Mouse (Mus musculus) CD8-positive naive resting alpha-beta T cell, adult 2 months (primary cell): Measurements from ENCODE around the gene Itsn1.
A peak's percentile ranks its signal among the peaks of the same experiment; 100 is the strongest.

ENCODE experiments used
- DNase-seq, 2 experiments: peaks; one replicate each; pipeline ENCODE4 v3.0.0; 2022; ENCODE audit warnings: low read depth in 2 of 2, low spot score in 2 of 2

The Itsn1 gene

GRCm38 (mm10) chr16:91936340-91937030, 207.4 kb downstream of the Itsn1 start:
- DNase-seq = peak; percentile 79 to 84

- DNase-seq = no peak
Measured at GRCm38 (mm10) chr16:91937281-91937680, 208.2 kb downstream of the Itsn1 start.

- DNase-seq = no peak
Measured at GRCm38 (mm10) chr16:91938141-91938540, 209.1 kb downstream of the Itsn1 start.

GRCm38 (mm10) chr16:91940726-91941125, 211.6 kb downstream of the Itsn1 start:
- no peak for DNase-seq

- DNase-seq = no peak
Measured at GRCm38 (mm10) chr16:91942201-91942600, 213.1 kb downstream of the Itsn1 start.

GRCm38 (mm10) chr16:91946261-91946660, 217.2 kb downstream of the Itsn1 start:
- DNase-seq = no peak

DNA sequence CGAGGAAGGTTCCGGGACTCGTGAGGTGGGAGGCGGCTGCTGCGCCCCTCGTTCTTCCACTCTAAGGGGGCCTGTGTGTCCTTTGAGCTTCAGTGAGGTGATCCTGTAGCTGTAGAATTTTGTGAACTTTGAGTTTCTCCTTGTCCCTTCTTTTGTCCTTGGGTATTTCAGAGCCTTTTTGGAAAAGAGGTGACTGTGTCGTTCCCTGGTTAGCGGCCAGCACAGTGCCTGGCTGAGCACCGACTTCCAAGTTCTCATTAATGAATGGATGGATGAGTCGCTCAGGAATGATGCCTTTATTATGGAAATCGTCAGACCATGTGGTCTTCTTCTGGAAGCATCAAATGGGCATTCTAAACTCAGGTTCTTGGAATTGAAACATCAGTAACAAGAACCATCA, 218.0 kb downstream of the Itsn1 start:
- DNase-seq = no peak

GRCm38 (mm10) chr16:91953967-91954366, 224.9 kb downstream of the Itsn1 start:
- DNase-seq = no peak

DNA sequence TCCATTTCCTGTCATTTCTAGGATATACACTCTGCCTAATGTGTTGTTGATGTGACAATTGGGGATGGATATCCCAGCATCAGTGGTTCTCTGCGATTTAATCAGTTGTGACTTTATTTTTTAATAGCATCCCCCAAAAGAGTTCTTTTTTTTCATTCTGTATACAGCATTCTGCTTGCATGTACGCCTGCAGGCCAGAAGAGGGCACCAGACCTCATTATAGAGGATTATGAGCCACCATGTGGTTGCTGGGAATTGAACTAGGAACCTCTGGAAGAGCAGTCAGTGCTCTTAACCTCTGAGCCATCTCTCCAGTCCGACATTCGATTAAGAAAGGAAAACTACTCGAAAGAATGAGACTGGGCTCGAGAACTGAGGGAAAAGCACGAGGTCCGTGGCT, 225.7 kb downstream of the Itsn1 start:
- no peak for DNase-seq

GRCm38 (mm10) chr16:91962204-91962893, 233.3 kb downstream of the Itsn1 start:
- DNase-seq = no peak

DNA sequence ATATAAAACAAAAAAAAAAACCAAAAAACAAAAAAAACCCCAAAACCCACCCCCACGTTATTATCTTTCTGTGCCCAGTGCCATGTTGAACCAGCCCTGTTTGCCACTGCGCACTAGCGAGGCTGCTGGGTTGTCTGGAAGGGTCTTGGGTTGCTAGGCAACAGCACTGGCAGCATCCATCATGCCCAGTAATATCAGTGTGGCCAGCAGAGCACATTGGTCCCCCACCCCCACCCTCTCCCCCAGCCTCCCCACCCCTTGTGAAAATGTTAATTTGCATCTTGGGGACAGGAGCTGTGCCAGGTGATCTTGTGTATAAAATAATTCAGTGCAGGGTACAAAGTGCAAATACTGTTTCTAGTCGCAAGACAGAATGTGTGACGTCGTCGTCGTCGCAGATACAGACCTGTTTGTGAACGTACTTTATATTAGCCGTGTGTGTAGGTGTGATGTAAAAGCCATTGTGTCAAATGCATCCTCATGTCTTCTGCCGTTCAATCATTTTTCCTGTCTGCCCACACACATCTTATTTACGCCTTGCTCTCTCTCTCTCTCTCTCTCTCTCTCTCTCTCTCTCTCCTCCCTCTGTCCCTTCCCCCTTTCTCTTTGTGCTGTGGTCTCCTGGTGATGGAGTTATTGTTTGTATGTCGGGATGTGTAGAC, 233.9 kb downstream of the Itsn1 start:
- no peak for DNase-seq

- no peak for DNase-seq
Measured at GRCm38 (mm10) chr16:91963556-91963900, 234.4 kb downstream of the Itsn1 start.

DNA sequence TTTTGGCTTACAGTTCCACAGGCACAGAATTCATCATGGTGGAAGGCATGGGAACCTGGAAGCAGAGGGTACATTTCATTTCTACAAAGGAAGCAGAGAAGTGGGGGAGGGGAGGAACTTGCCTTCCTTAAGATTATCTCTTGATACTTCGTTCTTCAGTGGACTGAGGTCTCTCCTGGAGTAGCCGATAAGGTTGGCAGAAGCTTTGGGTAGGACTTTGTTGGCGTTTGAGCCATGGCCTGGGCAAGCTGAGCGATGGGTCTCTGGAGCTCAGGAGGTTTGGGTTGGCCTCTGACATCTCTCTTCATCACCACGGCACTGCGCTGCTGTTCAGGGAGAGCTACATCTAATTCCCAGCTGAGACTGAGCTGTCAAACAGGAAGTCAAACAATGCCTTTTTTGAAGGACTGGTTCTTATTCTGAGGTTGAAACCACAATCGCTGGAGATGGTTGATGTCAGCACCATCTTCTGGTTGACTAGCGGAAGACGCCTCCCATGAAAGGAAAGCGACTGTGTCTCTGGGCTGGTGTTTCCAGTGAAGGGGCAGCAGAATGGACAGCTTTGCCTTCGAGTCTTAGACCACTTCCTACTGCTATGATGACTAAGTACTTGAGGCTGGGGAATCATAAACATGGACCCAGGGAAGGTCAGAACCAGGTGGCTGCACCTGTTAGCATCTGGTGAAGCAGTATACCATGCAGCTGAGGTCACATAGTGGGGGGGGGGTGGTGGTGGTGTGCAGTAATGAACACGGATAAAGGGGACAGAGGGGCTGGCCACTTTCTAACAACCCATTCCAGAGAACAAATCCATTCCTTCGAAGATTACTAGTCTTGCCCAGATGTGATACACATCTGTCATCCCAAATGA, 235.5 kb downstream of the Itsn1 start:
- DNase-seq = peak; percentile 14 to 24

DNA sequence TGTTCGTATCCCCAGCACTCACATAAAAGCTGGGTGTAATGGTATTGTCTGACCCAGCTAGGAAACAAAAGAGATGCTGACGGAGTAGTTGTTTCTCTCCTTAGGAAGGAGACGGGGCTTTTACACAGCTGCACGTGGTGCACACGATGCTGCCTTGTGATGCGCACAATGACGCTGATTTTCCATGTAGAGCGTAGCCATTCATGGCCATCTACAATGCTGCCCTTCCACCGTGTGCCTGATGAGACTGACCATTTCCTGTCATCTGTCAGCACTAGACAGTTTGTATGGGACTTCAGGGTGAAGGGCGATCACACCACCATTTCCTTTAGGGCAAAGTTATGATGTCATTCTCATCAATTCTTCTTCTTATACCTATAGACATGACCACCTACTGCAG, 239.6 kb downstream of the Itsn1 start:
- no peak for DNase-seq

GRCm38 (mm10) chr16:91969516-91970031, 240.5 kb downstream of the Itsn1 start:
- no peak for DNase-seq
